Mouse (Mus musculus) limb, embryonic 10.5 days (tissue): Measurements from ENCODE around the gene Nfu1. TPM values are rescaled to one million over a fixed set of nuclear protein-coding genes. Genes with fewer than 3 reads are reported as not detected.

ENCODE experiments used
- DNase-seq: peaks from one replicate; pipeline ENCODE4 v3.0.0-alpha.2; 2017; ENCODE audit warnings: low spot score
- H3K27ac ChIP-seq: fragments of 300-500 bp; sonication (generic); 2 replicates; pipeline ENCODE4 v1.5.1; 2016; ENCODE audit warnings: mild to moderate bottlenecking
- H3K27me3 ChIP-seq: fragments of 300-500 bp; sonication (generic); 2 replicates; pipeline ENCODE4 v1.6.1; 2016; ENCODE audit warnings: low read depth, mild to moderate bottlenecking; ENCODE audit not compliant: poor library complexity, severe bottlenecking
- H3K36me3 ChIP-seq: fragments of 300-500 bp; sonication (generic); 2 replicates; pipeline ENCODE4 v1.6.1; 2016; ENCODE audit warnings: mild to moderate bottlenecking, moderate library complexity
- H3K4me1 ChIP-seq: fragments of 300-500 bp; sonication (generic); 2 replicates; pipeline ENCODE4 v1.6.1; 2016
- H3K4me3 ChIP-seq: fragments of 300-500 bp; sonication (generic); 2 replicates; pipeline ENCODE4 v1.5.1; 2016; ENCODE audit warnings: mild to moderate bottlenecking, moderate library complexity
- H3K9me3 ChIP-seq: fragments of 300-500 bp; sonication (generic); replicated peaks from 2 replicates; pipeline ENCODE4 v1.6.1; 2016; ENCODE audit warnings: mild to moderate bottlenecking
- WGBS: fragments of 180-500 bp; shearing (Covaris S2); methylation state at CpG from one replicate; pipeline ENCODE4 v1.1.7; 2016; 5-methylcytosine and 5-hydroxymethylcytosine counted together
- polyA plus RNA-seq: library from polyadenylated mRNA; unstranded; fragments of >200 nt; fragmentation: Nextera tagmentation; extraction: Ambion mirVana; gene quantifications from 2 replicates; pipeline ENCODE4 v1.2.1, GENCODE M21; 2016

The Nfu1 gene
- polyA plus RNA-seq, 1 experiment from 2014 or later, result 89.4 TPM

DNA sequence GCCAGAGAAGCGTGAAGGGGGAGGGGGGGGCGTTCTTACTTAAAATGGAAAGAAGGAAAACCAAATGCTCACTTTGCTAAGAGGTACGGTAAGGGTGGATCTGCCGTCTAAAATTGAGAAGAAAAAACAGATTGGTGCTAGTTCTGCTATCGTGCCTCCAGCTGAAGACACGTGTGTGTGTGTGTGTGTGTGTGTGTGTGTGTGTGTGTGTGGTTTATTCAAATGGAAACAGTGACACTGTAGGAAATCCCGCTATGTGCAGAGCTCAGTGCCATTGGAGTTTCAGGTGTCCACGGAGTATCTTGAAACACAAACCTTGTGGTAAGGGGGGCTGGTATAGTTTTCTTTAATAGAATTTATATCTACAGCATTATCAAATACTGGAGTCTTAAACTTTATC is 45.2 kb downstream of the Nfu1 start:
- Histone ChIP-seq H3K4me3 (no peak overlapping the region), H3K4me1 (no peaks in the 10 kb centered on the region), H3K36me3 (peaks cover 88% of the 10 kb centered on the region), H3K9me3 (no peaks in the 10 kb centered on the region), H3K27me3 (no peaks in the 10 kb centered on the region), H3K27ac (no peak overlapping the region)
- 92% methylated on average over 8 of the region's 8 CpGs for WGBS
- no peak for DNase-seq

- Histone ChIP-seq H3K27ac (no peak overlapping the region), H3K4me1 (no peaks in the 10 kb centered on the region), H3K9me3 (no peaks in the 10 kb centered on the region), H3K4me3 (no peak overlapping the region), H3K36me3 (peaks cover 90% of the 10 kb centered on the region), H3K27me3 (no peaks in the 10 kb centered on the region)
- no peak for DNase-seq
- WGBS, result 96% methylated on average over 1 of the region's 1 CpGs
Observed at GRCm38 (mm10) chr6:87059754-87060153, 50.7 kb downstream of the Nfu1 start.

GRCm38 (mm10) chr6:87063586-87063985 is 54.5 kb downstream of the Nfu1 start:
- H3K27me3 ChIP-seq, result no peaks in the 10 kb centered on the region
- no peaks in the 10 kb centered on the region for H3K4me1 ChIP-seq
- H3K36me3 ChIP-seq, result peaks cover 91% of the 10 kb centered on the region
- no peak for DNase-seq
- H3K27ac ChIP-seq, result no peak overlapping the region
- H3K4me3 ChIP-seq, result no peak overlapping the region
- no peaks in the 10 kb centered on the region for H3K9me3 ChIP-seq
- 95% methylated on average over 4 of the region's 4 CpGs for WGBS

DNA sequence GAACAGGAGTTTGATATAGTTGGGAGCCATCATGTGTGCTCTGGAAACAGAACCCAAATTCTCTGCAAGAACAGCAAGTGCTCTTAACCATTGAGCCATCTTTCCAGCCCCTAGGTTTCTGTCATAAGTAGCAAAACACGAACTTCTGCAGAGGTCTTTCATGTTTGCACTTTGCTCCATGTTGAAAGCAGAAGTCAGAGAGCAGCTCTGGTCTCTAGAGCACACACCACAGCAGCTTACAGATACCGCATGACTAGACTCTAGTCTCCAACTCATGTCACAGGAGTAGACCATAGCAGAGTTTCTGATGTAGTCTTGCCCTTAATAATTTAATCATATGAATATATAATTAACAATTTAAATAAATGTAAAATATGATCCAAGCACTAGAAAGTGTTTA is 59.2 kb downstream of the Nfu1 start:
- Histone ChIP-seq H3K27ac (no peak overlapping the region), H3K27me3 (no peaks in the 10 kb centered on the region), H3K4me1 (no peaks in the 10 kb centered on the region), H3K4me3 (no peak overlapping the region), H3K9me3 (no peaks in the 10 kb centered on the region), H3K36me3 (peaks cover 98% of the 10 kb centered on the region)
- WGBS, result 92% methylated on average over 2 of the region's 2 CpGs
- no peak for DNase-seq

GRCm38 (mm10) chr6:87069195-87069900 is 60.3 kb downstream of the Nfu1 start:
- whole genome bisulfite sequencing, result 89% methylated on average over 7 of the region's 7 CpGs

GRCm38 (mm10) chr6:87070641-87071040 is 61.6 kb downstream of the Nfu1 start:
- Histone ChIP-seq H3K9me3 (no peaks in the 10 kb centered on the region), H3K4me1 (no peaks in the 10 kb centered on the region), H3K36me3 (peaks cover 92% of the 10 kb centered on the region), H3K27ac (no peak overlapping the region), H3K4me3 (no peak overlapping the region), H3K27me3 (no peaks in the 10 kb centered on the region)
- 93% methylated on average over 4 of the region's 4 CpGs for WGBS
- no peak for DNase-seq

More at GRCm38 (mm10) chr6:87069195-87069900, 60.3 kb downstream of the Nfu1 start:
- no peak overlapping the region for H3K4me3 ChIP-seq
- H3K27ac ChIP-seq, result no peak overlapping the region
- H3K36me3 ChIP-seq, result peaks cover 98% of the 10 kb centered on the region
- no peaks in the 10 kb centered on the region for H3K4me1 ChIP-seq
- H3K9me3 ChIP-seq, result no peaks in the 10 kb centered on the region
- no peaks in the 10 kb centered on the region for H3K27me3 ChIP-seq
- DNase-seq, result no peak

- Histone ChIP-seq H3K4me3 (no peak overlapping the region), H3K27ac (no peak overlapping the region), H3K27me3 (no peaks in the 10 kb centered on the region), H3K9me3 (no peaks in the 10 kb centered on the region), H3K4me1 (peaks cover 6% of the 10 kb centered on the region), H3K36me3 (peaks cover 92% of the 10 kb centered on the region)
- 81% methylated on average over 4 of the region's 4 CpGs for WGBS
- DNase-seq, result no peak
Observed at GRCm38 (mm10) chr6:87072759-87073158, 63.7 kb downstream of the Nfu1 start.

GRCm38 (mm10) chr6:87075092-87075685 is 66.2 kb downstream of the Nfu1 start:
- peaks cover 6% of the 10 kb centered on the region for H3K4me1 ChIP-seq
- no peak for DNase-seq
- no peak overlapping the region for H3K4me3 ChIP-seq
- no peak overlapping the region for H3K27ac ChIP-seq
- 94% methylated on average over 3 of the region's 3 CpGs for WGBS
- H3K36me3 ChIP-seq, result peaks cover 87% of the 10 kb centered on the region
- H3K27me3 ChIP-seq, result no peaks in the 10 kb centered on the region
- H3K9me3 ChIP-seq, result no peaks in the 10 kb centered on the region

Other genes starting within 250 kb of the Nfu1 start
- gene Anxa4, start 215.7 kb upstream of the Nfu1 start, polyA plus RNA-seq, result 4.1 and 7.5 TPM in 2 replicates
- gene Aak1, start 159.7 kb upstream of the Nfu1 start, polyA plus RNA-seq, result 11.2 and 13.3 TPM in 2 replicates
- 14.5 and 20.7 TPM in 2 replicates for gene Gfpt1, start 33.6 kb downstream of the Nfu1 start, polyA plus RNA-seq
- 0.18 and 0.33 TPM in 2 replicates for gene D6Ertd527e, start 95.5 kb downstream of the Nfu1 start, polyA plus RNA-seq